Mouse (Mus musculus) bone marrow, adult 2 months (tissue): Measurements from ENCODE around the gene Ap1s3.

ENCODE experiments used
- CTCF ChIP-seq: fragments of 200-500 bp; IDR thresholded peaks from 2 replicates; pipeline ENCODE4 v1.5.1; 2011; ENCODE audit warnings: low read length, control low read depth; ENCODE audit not compliant: control insufficient read depth, insufficient read depth
- POLR2A ChIP-seq: fragments of 200-500 bp; IDR thresholded peaks from 2 replicates; pipeline ENCODE4 v1.6.1; 2011; ENCODE audit warnings: low read depth, mild to moderate bottlenecking, control low read depth, low read length, borderline replicate concordance; ENCODE audit not compliant: control insufficient read depth

DNA sequence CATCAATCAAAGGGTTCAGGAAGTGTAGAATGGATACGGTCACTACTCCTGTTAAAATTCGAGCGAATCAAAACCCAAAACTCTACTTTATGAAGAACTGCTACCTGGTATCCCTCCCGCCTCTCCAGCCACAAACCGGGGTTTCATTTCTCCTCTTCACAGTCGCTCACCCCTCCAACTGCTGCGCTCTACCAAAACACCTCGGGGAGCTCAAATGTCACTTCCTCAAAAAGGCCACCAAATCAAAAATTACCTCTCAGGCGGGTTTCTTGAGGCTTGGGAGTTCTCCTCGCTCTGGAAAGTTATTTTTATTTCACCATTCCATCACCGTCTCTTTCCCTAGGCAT lies 603 bp downstream of the Ap1s3 start:
- TF ChIP-seq CTCF: no peak
- no peak for TF ChIP-seq POLR2A
